Mouse (Mus musculus) forebrain, embryonic 12.5 days (tissue): ENCODE measurements around the gene Ugdh. TPM values are rescaled to one million over a fixed set of nuclear protein-coding genes. Genes with fewer than 3 reads are reported as not detected.

ENCODE experiments used
- ATAC-seq: fragments of 200-750 bp; cut with Nextera tagmentation; 2 replicates; pipeline ENCODE4 v1.8.0; 2017; ENCODE audit warnings: moderate TSS enrichment; ENCODE audit not compliant: low FRiP score
- H3K27ac ChIP-seq: fragments of 300-500 bp; sonication (generic); 2 replicates; pipeline ENCODE4 v1.5.1; 2016; ENCODE audit warnings: mild to moderate bottlenecking
- H3K27me3 ChIP-seq: fragments of 300-500 bp; sonication (generic); 2 replicates; pipeline ENCODE4 v1.6.1; 2016; ENCODE audit warnings: mild to moderate bottlenecking
- H3K36me3 ChIP-seq: fragments of 300-500 bp; sonication (generic); replicated peaks from 2 replicates; pipeline ENCODE4 v1.6.1; 2016; ENCODE audit warnings: mild to moderate bottlenecking
- H3K4me1 ChIP-seq: fragments of 300-500 bp; sonication (generic); 2 replicates; pipeline ENCODE4 v1.6.1; 2016
- H3K4me2 ChIP-seq: fragments of 300-500 bp; sonication (generic); 2 replicates; pipeline ENCODE4 v1.6.1; 2016; ENCODE audit warnings: mild to moderate bottlenecking, moderate library complexity
- H3K4me3 ChIP-seq: fragments of 300-500 bp; sonication (generic); replicated peaks from 2 replicates; pipeline ENCODE4 v1.5.1; 2016; ENCODE audit warnings: mild to moderate bottlenecking
- H3K9ac ChIP-seq: fragments of 300-500 bp; sonication (generic); 2 replicates; pipeline ENCODE4 v1.6.1; 2016; ENCODE audit warnings: mild to moderate bottlenecking
- H3K9me3 ChIP-seq: fragments of 300-500 bp; sonication (generic); 2 replicates; pipeline ENCODE4 v1.6.1; 2016
- WGBS: fragments of 180-500 bp; shearing (Covaris S2); methylation state at CpG from one replicate; pipeline ENCODE4 v1.1.7; 2016; 5-methylcytosine and 5-hydroxymethylcytosine counted together
- polyA plus RNA-seq: library from polyadenylated mRNA; unstranded; fragments of >200 nt; fragmentation: Nextera tagmentation; extraction: Ambion mirVana; gene quantifications from 2 replicates; pipeline ENCODE4 v1.2.1, GENCODE M21; 2016

Ugdh gene
- polyA plus RNA-seq, 1 experiment from 2014 or later, result 78.7 TPM

- peaks cover 36% of the 10 kb centered on the region for H3K36me3 ChIP-seq
- WGBS, result 75% methylated on average over 2 of the region's 2 CpGs
- no peak overlapping the region for H3K4me2 ChIP-seq
- no peak overlapping the region for H3K9ac ChIP-seq
- no peaks in the 10 kb centered on the region for H3K9me3 ChIP-seq
- H3K27me3 ChIP-seq, result no peaks in the 10 kb centered on the region
- H3K4me1 ChIP-seq, result peaks cover 20% of the 10 kb centered on the region
- no peak for ATAC-seq
- H3K27ac ChIP-seq, result no peak overlapping the region
- no peak overlapping the region for H3K4me3 ChIP-seq
These were observed 50.0 kb downstream of the Ugdh start for GRCm38 (mm10) chr5:65385704-65386103.

GRCm38 (mm10) chr5:65374746-65375145 is 61.0 kb downstream of the Ugdh start:
- Histone ChIP-seq H3K4me3 (no peak overlapping the region), H3K9ac (no peak overlapping the region), H3K4me1 (no peaks in the 10 kb centered on the region), H3K27me3 (no peaks in the 10 kb centered on the region), H3K9me3 (no peaks in the 10 kb centered on the region), H3K36me3 (no peaks in the 10 kb centered on the region), H3K4me2 (no peak overlapping the region), H3K27ac (no peak overlapping the region)
- 91% methylated on average over 7 of the region's 7 CpGs for WGBS
- no peak for ATAC-seq

- no peak overlapping the region for H3K4me2 ChIP-seq
- no peak overlapping the region for H3K9ac ChIP-seq
- no peaks in the 10 kb centered on the region for H3K9me3 ChIP-seq
- no peak overlapping the region for H3K4me3 ChIP-seq
- H3K4me1 ChIP-seq, result no peaks in the 10 kb centered on the region
- H3K27ac ChIP-seq, result no peak overlapping the region
- no peaks in the 10 kb centered on the region for H3K36me3 ChIP-seq
- ATAC-seq, result no peak
- 97% methylated on average over 7 of the region's 7 CpGs for WGBS
- H3K27me3 ChIP-seq, result no peaks in the 10 kb centered on the region
These were observed 64.2 kb downstream of the Ugdh start for GRCm38 (mm10) chr5:65371551-65371950.

- Histone ChIP-seq H3K27ac (no peak overlapping the region), H3K9me3 (no peaks in the 10 kb centered on the region), H3K36me3 (no peaks in the 10 kb centered on the region), H3K4me1 (no peaks in the 10 kb centered on the region), H3K4me2 (no peak overlapping the region), H3K9ac (no peak overlapping the region), H3K4me3 (no peak overlapping the region), H3K27me3 (no peaks in the 10 kb centered on the region)
- ATAC-seq, result no peak
- 93% methylated on average over 11 of the region's 11 CpGs for WGBS
These were observed 67.9 kb downstream of the Ugdh start for GRCm38 (mm10) chr5:65367837-65368236.

Other genes with a start within 250 kb of the Ugdh start
- gene Wdr19, start 236.3 kb downstream of the Ugdh start, polyA plus RNA-seq, result 13.8 and 14.8 TPM in 2 replicates
- 88.1 and 93.8 TPM in 2 replicates for gene Rfc1, start 100.3 kb downstream of the Ugdh start, polyA plus RNA-seq
- gene Klb, start 87.6 kb downstream of the Ugdh start, polyA plus RNA-seq, result 0.13 TPM in 1 of 2 replicates, not detected in the other
- 738 and 747 TPM in 2 replicates for gene Rpl9, start 44.5 kb downstream of the Ugdh start, polyA plus RNA-seq
- 61.4 and 66.6 TPM in 2 replicates for gene Lias, start 44.5 kb downstream of the Ugdh start, polyA plus RNA-seq
- gene Gm43552, start 56.9 kb upstream of the Ugdh start, polyA plus RNA-seq, result not detected in 2 replicates
- gene Smim14, start 101.2 kb upstream of the Ugdh start, polyA plus RNA-seq, result 113 and 118 TPM in 2 replicates
- 185 and 192 TPM in 2 replicates for gene Ube2k, start 101.3 kb upstream of the Ugdh start, polyA plus RNA-seq